16 mouse cellular contexts compared by ENCODE assay signal in genomic region chr2:104098529-104099230, GRCm38 (mm10). TPM values are rescaled to one million over a fixed set of nuclear protein-coding genes. Genes with fewer than 3 reads are reported as not detected.
A peak's percentile ranks its signal among the peaks of the same experiment; 100 is the strongest.
DNase-seq lines count a peak whose midpoint lies in the region; ATAC-seq and TF ChIP-seq lines count a peak whose summit lies in the region.
"Had no signal": no experiment of that assay in that cellular context is flagged by ENCODE, and none has a peak within 500 bp of the region (broad histone marks: within the 10 kb centered on the region; RNA-seq: fewer than 3 reads in every experiment).

No protein-coding gene starts in this region.

- peaks cover 25% of the 10 kb centered on the region for H3K4me1 ChIP-seq in heart, embryonic 15.5 days (replicated peaks)
- H3K4me1 ChIP-seq in G1E (ENCODE audit: insufficient read depth, low read depth, low read length): peaks cover 43% of the 10 kb centered on the region
- H3K4me1 ChIP-seq in erythroblast, embryonic 14.5 days (ENCODE audit: control insufficient read depth): peaks cover 66% of the 10 kb centered on the region
- peaks cover 56% of the 10 kb centered on the region for H3K4me1 ChIP-seq in megakaryocyte, embryonic 14.5 days

- intact Hi-C loops in heart, postnatal 14 days (cut with DNase I): loop anchor here (10.0 kb wide), 1 partner anchor 64 kb away; no protein-coding TSS in a partner anchor

- no peak for DNase-seq in heart, postnatal 14 days
- no peak for DNase-seq in G1E (ENCODE audit: low spot score)
- no peak for DNase-seq in MN1 (ENCODE audit: low spot score)
- no peak for DNase-seq in cerebellum, adult 8-10 months
- no peak for DNase-seq in left cerebral cortex, adult 11 months (ENCODE audit: low spot score)
- DNase-seq: adrenal gland, postnatal 14 days; cerebellum, postnatal 10 days; gastrocnemius, postnatal 25 days; lung, postnatal 4 days had no signal

- no peak for ATAC-seq in heart, embryonic 15.5 days (replicated peaks; ENCODE audit: insufficient number of reproducible peaks, insufficient read depth, low FRiP score, low read depth)
- ATAC-seq in G1E (ENCODE audit: extremely low read depth, insufficient number of reproducible peaks, low FRiP score, poor library complexity, severe bottlenecking): peak; percentile 96

- no peaks in the 10 kb centered on the region for H3K36me3 ChIP-seq in heart, embryonic 15.5 days
- no peaks in the 10 kb centered on the region for H3K36me3 ChIP-seq in G1E (replicated peaks)
- peaks cover 36% of the 10 kb centered on the region for H3K36me3 ChIP-seq in erythroblast, embryonic 14.5 days (ENCODE audit: control insufficient read depth)
- peaks cover 12% of the 10 kb centered on the region for H3K36me3 ChIP-seq in megakaryocyte, embryonic 14.5 days (replicated peaks; ENCODE audit: low read length)
- H3K36me3 ChIP-seq: neural tube, embryonic 13.5 days had no signal

- no peaks in the 10 kb centered on the region for H3K9me3 ChIP-seq in heart, embryonic 15.5 days (replicated peaks)
- H3K9me3 ChIP-seq in G1E (replicated peaks): no peaks in the 10 kb centered on the region
- no peaks in the 10 kb centered on the region for H3K9me3 ChIP-seq in erythroblast, embryonic 14.5 days (ENCODE audit: control insufficient read depth, low read length)
- no peaks in the 10 kb centered on the region for H3K9me3 ChIP-seq in megakaryocyte, embryonic 14.5 days
- H3K9me3 ChIP-seq: neural tube, embryonic 13.5 days had no signal

- no peaks in the 10 kb centered on the region for H3K27me3 ChIP-seq in heart, embryonic 15.5 days
- H3K27me3 ChIP-seq in G1E (ENCODE audit: insufficient read depth, low read length): no peaks in the 10 kb centered on the region
- no peaks in the 10 kb centered on the region for H3K27me3 ChIP-seq in erythroblast, embryonic 14.5 days (ENCODE audit: control insufficient read depth)
- no peaks in the 10 kb centered on the region for H3K27me3 ChIP-seq in megakaryocyte, embryonic 14.5 days (replicated peaks)
- H3K27me3 ChIP-seq: neural tube, embryonic 13.5 days had no signal

- peak overlapping the region; percentile 29 for H3K27ac ChIP-seq in heart, embryonic 15.5 days
- H3K27ac ChIP-seq: neural tube, embryonic 13.5 days had no signal

- TF ChIP-seq CTCF in G1E (IDR thresholded peaks at IDR 0.05; ENCODE audit: low read depth, low read length): no peak

- H3K9ac ChIP-seq in heart, embryonic 15.5 days: no peak overlapping the region
- H3K9ac ChIP-seq: neural tube, embryonic 13.5 days had no signal

- WGBS in heart, embryonic 15.5 days: 9% methylated on average over 3 of the region's 3 CpGs

- H3K4me2 ChIP-seq in heart, embryonic 15.5 days: 0 out of 2 replicates have a peak overlapping the region, but pooled peaks have one; percentile 6
- H3K4me2 ChIP-seq: neural tube, embryonic 13.5 days had no signal

- no peak overlapping the region for H3K4me3 ChIP-seq in heart, embryonic 15.5 days
- no peak overlapping the region for H3K4me3 ChIP-seq in G1E (ENCODE audit: low read depth, low read length)
- peak overlapping the region; percentile 34 for H3K4me3 ChIP-seq in erythroblast, embryonic 14.5 days (replicated peaks)
- H3K4me3 ChIP-seq in megakaryocyte, embryonic 14.5 days (replicated peaks): peak overlapping the region; percentile 3
- H3K4me3 ChIP-seq: neural tube, embryonic 13.5 days had no signal

RNA-seq across cellular contexts. Expression of gene Cd59a, which starts 3.1 kb away (rescaled TPM):
- polyA plus RNA-seq in heart, embryonic 15.5 days (2015; fragmentation: Nextera tagmentation; extraction: Ambion mirVana): 53.9 and 55.8 TPM in 2 replicates
- 10 to 100 TPM; 42.6 to 52.3 TPM for total RNA-seq in heart, postnatal 14 days (2021)
- total RNA-seq in G1E (2014; fragmentation: Nextera tagmentation) (4.4 and 4.9 TPM in 2 replicates), G1E (2017) (0.58 and 1.7 TPM in 2 replicates)
- polyA plus RNA-seq in G1E (2012): 0.07 and 0.10 TPM in 2 replicates
- polyA plus RNA-seq in erythroblast, embryonic 14.5 days (2012): 2.0 and 2.5 TPM in 2 replicates
- polyA plus RNA-seq in megakaryocyte, embryonic 14.5 days (2012; ENCODE audit: insufficient read depth, low replicate concordance): 14.2 TPM in 1 of 2 replicates, not detected in the other

RNA-seq across cellular contexts. Expression of gene A930018P22Rik, which starts 23.9 kb away (rescaled TPM):
- polyA plus RNA-seq in heart, embryonic 15.5 days (2015; fragmentation: Nextera tagmentation; extraction: Ambion mirVana): 0.29 and 0.37 TPM in 2 replicates
- under 1 TPM; 0.48 to 0.63 TPM for total RNA-seq in heart, postnatal 14 days (2021)
- total RNA-seq in G1E (2014; fragmentation: Nextera tagmentation): not detected in 2 replicates
- total RNA-seq in G1E (2017): not detected in 2 replicates
- polyA plus RNA-seq in G1E (2012): not detected in 2 replicates
- polyA plus RNA-seq in erythroblast, embryonic 14.5 days (2012): 0.86 and 0.96 TPM in 2 replicates
- 0.19 TPM in 1 of 2 replicates, not detected in the other for polyA plus RNA-seq in megakaryocyte, embryonic 14.5 days (2012; ENCODE audit: insufficient read depth, low replicate concordance)
- total RNA-seq: left cerebral cortex, adult 18-20 months had no signal
- polyA plus RNA-seq: kidney, embryonic 16.5 days; thymus, postnatal 0 days had no signal

RNA-seq across cellular contexts. Expression of gene Cd59b, which starts 29.0 kb away (rescaled TPM):
- polyA plus RNA-seq in heart, embryonic 15.5 days (2015; fragmentation: Nextera tagmentation; extraction: Ambion mirVana): 4.1 and 6.2 TPM in 2 replicates
- 1 to 10 TPM; 1.7 to 2.7 TPM for total RNA-seq in heart, postnatal 14 days (2021)
- total RNA-seq in G1E (2014; fragmentation: Nextera tagmentation): not detected in 2 replicates
- 0.87 TPM in 1 of 2 replicates, not detected in the other for total RNA-seq in G1E (2017)
- not detected in 2 replicates for polyA plus RNA-seq in G1E (2012)
- polyA plus RNA-seq in erythroblast, embryonic 14.5 days (2012): 0.14 and 0.31 TPM in 2 replicates
- 0.31 TPM in 1 of 2 replicates, not detected in the other for polyA plus RNA-seq in megakaryocyte, embryonic 14.5 days (2012; ENCODE audit: insufficient read depth, low replicate concordance)

RNA-seq across cellular contexts. Expression of gene Gm10799, which starts 30.3 kb away (rescaled TPM):
- not detected in 2 replicates for polyA plus RNA-seq in heart, embryonic 15.5 days (2015; fragmentation: Nextera tagmentation; extraction: Ambion mirVana)
- total RNA-seq in heart, postnatal 14 days (2021): not detected
- total RNA-seq in G1E (2014; fragmentation: Nextera tagmentation) (not detected in 2 replicates), G1E (2017) (not detected in 2 replicates)
- polyA plus RNA-seq in G1E (2012): not detected in 2 replicates
- not detected in 2 replicates for polyA plus RNA-seq in erythroblast, embryonic 14.5 days (2012)
- polyA plus RNA-seq in megakaryocyte, embryonic 14.5 days (2012; ENCODE audit: insufficient read depth, low replicate concordance): not detected in 2 replicates
- total RNA-seq: adrenal gland, postnatal 14 days; gastrocnemius, postnatal 25 days; left cerebral cortex, adult 18-20 months had no signal
- polyA plus RNA-seq: kidney, embryonic 16.5 days; neural tube, embryonic 13.5 days; thymus, postnatal 0 days had no signal

RNA-seq across cellular contexts. Expression of gene Gm10912, which starts 33.1 kb away (rescaled TPM):
- polyA plus RNA-seq in heart, embryonic 15.5 days (2015; fragmentation: Nextera tagmentation; extraction: Ambion mirVana): 0.10 TPM in 1 of 2 replicates, not detected in the other
- under 1 TPM; 0.17 to 0.34 TPM for total RNA-seq in heart, postnatal 14 days (2021)
- total RNA-seq in G1E (2014; fragmentation: Nextera tagmentation) (not detected in 2 replicates), G1E (2017) (0.27 and 0.29 TPM in 2 replicates)
- polyA plus RNA-seq in G1E (2012): not detected in 2 replicates
- not detected in 2 replicates for polyA plus RNA-seq in erythroblast, embryonic 14.5 days (2012)
- 0.07 TPM in 1 of 2 replicates, not detected in the other for polyA plus RNA-seq in megakaryocyte, embryonic 14.5 days (2012; ENCODE audit: insufficient read depth, low replicate concordance)
- polyA plus RNA-seq: kidney, embryonic 16.5 days; neural tube, embryonic 13.5 days had no signal

Comparison
In these comparisons a context has a peak if more than half of its experiments do, and no peak if none do; other contexts are left out.
1. H3K4me3 ChIP-seq: peak in erythroblast, embryonic 14.5 days (single experiment) and megakaryocyte, embryonic 14.5 days (single experiment); none in heart, embryonic 15.5 days (single experiment) and G1E (single experiment).